Mouse (Mus musculus) hindbrain, embryonic 16.5 days (tissue): ENCODE results near the gene Car12. TPM values are rescaled to one million over a fixed set of nuclear protein-coding genes. Genes with fewer than 3 reads are reported as not detected.

ENCODE experiments used
- ATAC-seq: fragments of 200-750 bp; cut with Nextera tagmentation; 2 replicates; pipeline ENCODE4 v1.8.0; 2017; ENCODE audit warnings: moderate TSS enrichment, moderate library complexity
- H3K27ac ChIP-seq: fragments of 300-500 bp; sonication (generic); 2 replicates; pipeline ENCODE4 v1.5.1; 2014; ENCODE audit warnings: low read depth, mild to moderate bottlenecking, control low read depth, low read length, moderate library complexity
- H3K27me3 ChIP-seq: fragments of 300-500 bp; sonication (generic); replicated peaks from 2 replicates; pipeline ENCODE4 v1.6.1; 2014; ENCODE audit warnings: low read length; ENCODE audit not compliant: control insufficient read depth, insufficient read depth
- H3K36me3 ChIP-seq: fragments of 300-500 bp; sonication (generic); 2 replicates; pipeline ENCODE4 v1.6.1; 2014; ENCODE audit warnings: mild to moderate bottlenecking, low read length, moderate library complexity, mixed read lengths; ENCODE audit not compliant: control insufficient read depth, insufficient read depth
- H3K4me1 ChIP-seq: fragments of 300-500 bp; sonication (generic); 2 replicates; pipeline ENCODE4 v1.6.1; 2014; ENCODE audit warnings: low read depth, low read length; ENCODE audit not compliant: control insufficient read depth, insufficient read depth
- H3K4me2 ChIP-seq: fragments of 300-500 bp; sonication (generic); 2 replicates; pipeline ENCODE4 v1.6.1; 2014; ENCODE audit warnings: mild to moderate bottlenecking, low read length, control low read depth, moderate library complexity
- H3K4me3 ChIP-seq: fragments of 300-500 bp; sonication (generic); 2 replicates; pipeline ENCODE4 v1.5.1; 2014; ENCODE audit warnings: mild to moderate bottlenecking, low read length, control low read depth, moderate library complexity
- H3K9ac ChIP-seq: fragments of 300-500 bp; sonication (generic); 2 replicates; pipeline ENCODE4 v1.6.1; 2014; ENCODE audit warnings: low read depth, mild to moderate bottlenecking, control low read depth, low read length, moderate library complexity
- H3K9me3 ChIP-seq: fragments of 300-500 bp; sonication (generic); 2 replicates; pipeline ENCODE4 v1.6.1; 2014; ENCODE audit warnings: mild to moderate bottlenecking, low read length, moderate library complexity; ENCODE audit not compliant: control insufficient read depth
- WGBS: fragments of 180-500 bp; shearing (Covaris S2); extraction: QIAGEN DNeasy Blood & Tissue Kit; methylation state at CpG from one replicate; pipeline ENCODE4 v1.1.7; 2014; 5-methylcytosine and 5-hydroxymethylcytosine counted together
- polyA plus RNA-seq: library from polyadenylated mRNA; unstranded; fragments of >200 nt; fragmentation: Nextera tagmentation; extraction: Ambion mirVana; gene quantifications from 2 replicates; pipeline ENCODE4 v1.2.1, GENCODE M21; 2015

Car12 gene
- polyA plus RNA-seq, 1 experiment from 2014 or later = 9.0 TPM

GRCm38 (mm10) chr9:66722187-66722868 is 8.8 kb downstream of the Car12 start:
- H3K27ac ChIP-seq = no peak overlapping the region

GRCm38 (mm10) chr9:66722869-66723272 is 9.4 kb downstream of the Car12 start:
- Histone ChIP-seq H3K4me3 (no peak overlapping the region), H3K36me3 (no peaks in the 10 kb centered on the region), H3K4me2 (no peak overlapping the region), H3K9me3 (no peaks in the 10 kb centered on the region), H3K9ac (no peak overlapping the region), H3K27me3 (no peaks in the 10 kb centered on the region), H3K27ac (no peak overlapping the region), H3K4me1 (no peaks in the 10 kb centered on the region)
- no peak for ATAC-seq
- 40% methylated on average over 5 of the region's 5 CpGs for WGBS

More at GRCm38 (mm10) chr9:66722187-66722868, 8.8 kb downstream of the Car12 start:
- H3K4me2 ChIP-seq = no peak overlapping the region
- 63% methylated on average over 5 of the region's 5 CpGs for WGBS
- no peak overlapping the region for H3K4me3 ChIP-seq
- H3K4me1 ChIP-seq = no peaks in the 10 kb centered on the region
- ATAC-seq = no peak
- H3K9me3 ChIP-seq = no peaks in the 10 kb centered on the region
- no peak overlapping the region for H3K9ac ChIP-seq
- H3K27me3 ChIP-seq = no peaks in the 10 kb centered on the region
- H3K36me3 ChIP-seq = no peaks in the 10 kb centered on the region

GRCm38 (mm10) chr9:66725591-66725990 is 12.1 kb downstream of the Car12 start:
- Histone ChIP-seq H3K4me2 (no peak overlapping the region), H3K36me3 (no peaks in the 10 kb centered on the region), H3K9me3 (no peaks in the 10 kb centered on the region), H3K9ac (no peak overlapping the region), H3K4me3 (no peak overlapping the region), H3K4me1 (no peaks in the 10 kb centered on the region), H3K27ac (no peak overlapping the region), H3K27me3 (no peaks in the 10 kb centered on the region)
- no peak for ATAC-seq
- WGBS = 88% methylated on average over 3 of the region's 3 CpGs

GRCm38 (mm10) chr9:66727333-66727732 is 13.8 kb downstream of the Car12 start:
- 67% methylated on average over 7 of the region's 7 CpGs for WGBS
- Histone ChIP-seq H3K9me3 (no peaks in the 10 kb centered on the region), H3K4me2 (no peak overlapping the region), H3K4me1 (no peaks in the 10 kb centered on the region), H3K4me3 (no peak overlapping the region), H3K36me3 (no peaks in the 10 kb centered on the region), H3K27ac (no peak overlapping the region), H3K9ac (no peak overlapping the region), H3K27me3 (no peaks in the 10 kb centered on the region)
- ATAC-seq = no peak

GRCm38 (mm10) chr9:66730556-66730955 is 17.1 kb downstream of the Car12 start:
- Histone ChIP-seq H3K9ac (no peak overlapping the region), H3K4me3 (no peak overlapping the region), H3K4me1 (peaks cover 4% of the 10 kb centered on the region; the same call in 1 of the 2 replicates), H3K9me3 (no peaks in the 10 kb centered on the region), H3K36me3 (no peaks in the 10 kb centered on the region), H3K27ac (no peak overlapping the region), H3K27me3 (no peaks in the 10 kb centered on the region), H3K4me2 (no peak overlapping the region)
- no peak for ATAC-seq
- 65% methylated on average over 3 of the region's 3 CpGs for WGBS

- Histone ChIP-seq H3K27me3 (no peaks in the 10 kb centered on the region), H3K4me3 (no peak overlapping the region), H3K36me3 (no peaks in the 10 kb centered on the region), H3K9me3 (no peaks in the 10 kb centered on the region), H3K4me1 (peaks cover 4% of the 10 kb centered on the region; the same call in 1 of the 2 replicates), H3K9ac (no peak overlapping the region), H3K27ac (no peak overlapping the region), H3K4me2 (no peak overlapping the region)
- ATAC-seq = no peak
- 79% methylated on average over 7 of the region's 7 CpGs for WGBS
Measured at GRCm38 (mm10) chr9:66731284-66731683, 17.8 kb downstream of the Car12 start.

- ATAC-seq = peak; percentile 42; the same call in 1 of the 2 replicates
- Histone ChIP-seq H3K36me3 (no peaks in the 10 kb centered on the region), H3K27me3 (no peaks in the 10 kb centered on the region), H3K4me2 (no peak overlapping the region), H3K27ac (no peak overlapping the region), H3K9ac (no peak overlapping the region), H3K4me1 (peaks cover 4% of the 10 kb centered on the region; the same call in 1 of the 2 replicates), H3K4me3 (no peak overlapping the region), H3K9me3 (no peaks in the 10 kb centered on the region)
- 34% methylated on average over 15 of the region's 15 CpGs for WGBS
Measured at GRCm38 (mm10) chr9:66732791-66733691, 19.6 kb downstream of the Car12 start.

GRCm38 (mm10) chr9:66734568-66734967 is 21.1 kb downstream of the Car12 start:
- Histone ChIP-seq H3K27ac (no peak overlapping the region), H3K4me3 (no peak overlapping the region), H3K36me3 (no peaks in the 10 kb centered on the region), H3K27me3 (no peaks in the 10 kb centered on the region), H3K9me3 (no peaks in the 10 kb centered on the region), H3K9ac (no peak overlapping the region), H3K4me1 (peaks cover 4% of the 10 kb centered on the region; the same call in 1 of the 2 replicates), H3K4me2 (no peak overlapping the region)
- WGBS = 91% methylated on average over 6 of the region's 6 CpGs
- ATAC-seq = no peak

- 86% methylated on average over 2 of the region's 2 CpGs for WGBS
Measured at GRCm38 (mm10) chr9:66735122-66735521, 21.6 kb downstream of the Car12 start.

More at GRCm38 (mm10) chr9:66735122-66735521, 21.6 kb downstream of the Car12 start:
- Histone ChIP-seq H3K4me1 (peaks cover 4% of the 10 kb centered on the region; the same call in 1 of the 2 replicates), H3K4me3 (no peak overlapping the region), H3K27me3 (no peaks in the 10 kb centered on the region), H3K36me3 (no peaks in the 10 kb centered on the region), H3K9ac (no peak overlapping the region), H3K27ac (no peak overlapping the region), H3K4me2 (no peak overlapping the region), H3K9me3 (no peaks in the 10 kb centered on the region)
- ATAC-seq = no peak
